ENCODE assay signal across 8 mouse cellular contexts in the genomic region with DNA sequence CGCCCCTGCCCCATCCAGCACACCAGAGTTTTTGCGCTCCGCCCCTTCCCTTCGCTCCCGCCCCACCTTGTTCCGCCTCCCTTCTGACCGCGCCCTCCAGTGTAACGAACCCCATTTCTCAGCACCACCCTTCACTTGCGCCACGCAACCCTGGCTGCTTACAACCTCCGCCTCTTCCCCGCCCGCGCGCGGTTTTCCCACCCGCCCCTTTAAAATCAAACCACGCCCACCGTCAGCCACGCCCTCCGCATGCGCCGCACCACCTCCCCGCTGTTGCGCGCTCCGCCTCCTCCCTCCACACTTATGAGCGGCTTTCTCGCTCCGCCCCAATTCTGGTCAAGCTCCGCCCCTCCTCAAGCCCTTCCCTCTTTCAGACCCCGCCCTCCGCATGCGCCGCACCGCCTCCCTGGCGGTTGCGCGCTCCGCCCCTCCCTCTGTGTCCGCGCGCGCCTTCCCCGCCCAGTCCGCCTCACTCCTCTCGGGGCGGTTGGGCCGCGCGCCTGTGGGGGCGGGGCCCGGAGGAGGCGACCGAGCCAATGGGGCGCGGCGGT. TPM values are rescaled to one million over a fixed set of nuclear protein-coding genes. Genes with fewer than 3 reads are reported as not detected.
DNase-seq lines count a peak whose midpoint lies in the region; ATAC-seq and TF ChIP-seq lines count a peak whose summit lies in the region.

A gene (plus strand): TSS at position 476 of the 551 bp plus-strand sequence.

- H3K9ac ChIP-seq in lung, postnatal 0 days (replicated peaks; ENCODE audit: low read depth), result peak within 1 kb of the TSS; percentile 74

- TF ChIP-seq CTCF in lung, postnatal 0 days (IDR thresholded peaks at IDR 0.05), result no peak

- H3K27ac ChIP-seq in hindbrain, embryonic 10.5 days, result peak within 1 kb of the TSS; percentile 93
- peak within 1 kb of the TSS; percentile 73 for H3K27ac ChIP-seq in lung, postnatal 0 days (ENCODE audit: low read length)

- no peaks in the 10 kb centered on the region for H3K9me3 ChIP-seq in hindbrain, embryonic 10.5 days
- no peaks in the 10 kb centered on the region for H3K9me3 ChIP-seq in lung, postnatal 0 days (ENCODE audit: low read length)

- peak within 1 kb of the TSS; percentile 96 for H3K4me3 ChIP-seq in hindbrain, embryonic 10.5 days
- peak within 1 kb of the TSS; percentile 69 for H3K4me3 ChIP-seq in lung, postnatal 0 days (ENCODE audit: low read depth, low read length)

- peaks cover 17% of the 10 kb centered on the region for H3K36me3 ChIP-seq in hindbrain, embryonic 10.5 days
- no peaks in the 10 kb centered on the region for H3K36me3 ChIP-seq in lung, postnatal 0 days (ENCODE audit: insufficient read depth, low read length)

- H3K4me2 ChIP-seq in lung, postnatal 0 days (replicated peaks; ENCODE audit: low read depth, low read length), result peak within 1 kb of the TSS; percentile 90

- no peak for TF ChIP-seq EP300 in lung, postnatal 0 days (IDR thresholded peaks at IDR 0.05)

- peak; percentile 100 for DNase-seq in MN1 (ENCODE audit: low spot score)
- peak; percentile 99 for DNase-seq in cerebellum, adult 9-10 months
- DNase-seq in hindbrain, embryonic 10.5 days (ENCODE audit: low spot score), result peak; percentile 99
- DNase-seq in layer of hippocampus, adult 9-11 months, result peak; percentile 98
- DNase-seq in lung, postnatal 0 days (ENCODE audit: low spot score), result peak; percentile 100
- peak; percentile 99 for DNase-seq in ovary, postnatal 14 days (ENCODE audit: low spot score)
- peak; percentile 99 for DNase-seq in thymus, postnatal 14 days

- WGBS in hindbrain, embryonic 10.5 days, result under 1% methylated on average over 59 of the region's 59 CpGs
- 2% methylated on average over 49 of the region's 59 CpGs for WGBS in lung, postnatal 0 days

- ATAC-seq in frontal cortex, adult (ENCODE audit: low TSS enrichment), result peak; percentile 91
- peak; percentile 97 for ATAC-seq in lung, postnatal 0 days

- H3K4me1 ChIP-seq in hindbrain, embryonic 10.5 days (replicated peaks), result peaks cover 13% of the 10 kb centered on the region
- H3K4me1 ChIP-seq in lung, postnatal 0 days (ENCODE audit: insufficient read depth, low read depth, low read length), result no peaks in the 10 kb centered on the region

- no peaks in the 10 kb centered on the region for H3K27me3 ChIP-seq in hindbrain, embryonic 10.5 days (ENCODE audit: insufficient read depth, poor library complexity, severe bottlenecking)
- no peaks in the 10 kb centered on the region for H3K27me3 ChIP-seq in lung, postnatal 0 days (replicated peaks; ENCODE audit: insufficient read depth, low read length)

RNA-seq across cellular contexts. Expression of the gene that starts here (rescaled TPM):
- 32.1 and 32.4 TPM in 2 replicates for polyA plus RNA-seq in hindbrain, embryonic 10.5 days (2016; fragmentation: Nextera tagmentation; extraction: Ambion mirVana)
- 14.9 and 15.2 TPM in 2 replicates for polyA plus RNA-seq in lung, postnatal 0 days (2015; fragmentation: Nextera tagmentation; extraction: Ambion mirVana)

Comparison
In these comparisons a context has a peak if more than half of its experiments do, and no peak if none do; other contexts are left out.
1. Peak in every context shown above with its lines: DNase-seq, ATAC-seq, H3K4me3 ChIP-seq and H3K27ac ChIP-seq.